Mouse (Mus musculus): ENCODE data around the gene Cyth1. TPM values are rescaled to one million over a fixed set of nuclear protein-coding genes. Genes with fewer than 3 reads are reported as not detected.

Gene Cyth1
- polyA plus RNA-seq, 1 experiment: 89.8 TPM

DNA sequence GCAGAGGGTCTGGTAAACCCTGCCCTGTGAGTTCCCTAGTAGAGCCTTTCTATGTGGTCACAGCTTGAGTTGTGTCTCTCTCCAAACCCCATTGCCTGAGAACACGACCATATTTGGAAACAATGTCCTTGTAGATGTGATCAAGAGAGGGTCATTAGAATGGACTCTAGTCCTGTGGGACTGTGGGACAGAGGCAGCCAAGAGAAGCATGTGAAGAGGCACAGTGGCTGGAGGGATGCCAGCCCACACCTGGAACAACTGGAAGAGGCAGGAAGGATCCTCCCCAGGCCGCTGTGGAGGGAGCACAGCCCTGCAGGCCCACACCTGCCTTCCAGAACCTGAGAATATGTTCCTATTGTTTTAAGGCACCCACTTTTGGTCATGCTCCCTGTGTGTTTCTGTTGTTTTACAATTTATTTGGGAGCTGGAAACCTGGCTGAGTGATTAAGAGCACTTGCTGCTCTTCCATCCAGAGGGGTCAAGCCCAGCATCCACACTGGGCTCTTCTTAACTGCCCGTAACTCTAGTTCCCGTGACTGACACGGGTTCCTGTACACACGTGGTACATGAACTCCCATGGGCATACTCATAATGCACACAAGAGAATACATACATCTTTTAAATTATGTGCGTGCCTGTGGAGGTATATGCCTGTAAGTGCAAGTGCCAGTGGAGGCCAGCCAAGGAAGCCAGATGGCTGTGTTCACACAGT, 5.2 kb upstream of the Cyth1 start:
- Histone ChIP-seq H3K4me1 (ENCODE audit: control insufficient read depth, insufficient read depth, low read length) (peaks cover 17% of the 10 kb centered on the region), H3K27me3 (ENCODE audit: control insufficient read depth, insufficient read depth, low read length) (no peaks in the 10 kb centered on the region), H3K27ac (ENCODE audit: insufficient read depth, low read length) (peak overlapping the region; percentile 56; the same call in 1 of the 2 replicates), H3K4me3 (replicated peaks; ENCODE audit: insufficient read depth, low read depth, low read length) (no peak overlapping the region)
- WGBS: 37% methylated on average over 7 of the region's 7 CpGs
- TF ChIP-seq CTCF (IDR thresholded peaks at IDR 0.05; ENCODE audit: borderline replicate concordance, insufficient read depth, low read depth, low read length) (no peak), POLR2A (IDR thresholded peaks at IDR 0.05; ENCODE audit: borderline replicate concordance, insufficient read depth, low read length) (no peak)
- peak; percentile 36 to 42 for DNase-seq

DNA sequence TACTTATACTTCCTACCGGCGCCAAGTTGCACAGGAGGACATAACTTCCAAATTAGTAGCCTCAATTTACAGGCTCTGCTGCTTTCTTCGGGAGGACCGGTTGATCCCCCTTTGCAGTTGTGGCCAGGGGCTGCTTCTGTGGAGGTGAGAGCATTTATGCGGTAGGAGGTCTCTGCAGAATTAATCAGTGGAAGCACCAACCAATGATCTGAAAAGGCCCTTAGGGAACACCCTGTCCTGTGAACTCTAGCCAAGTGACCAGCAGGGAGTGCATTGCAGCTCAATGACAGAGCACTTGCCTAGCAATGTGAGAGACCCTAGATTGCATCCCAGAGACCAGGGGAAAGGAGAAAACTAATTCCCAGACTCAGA, 606 bp upstream of the Cyth1 start:
- H3K27ac ChIP-seq (ENCODE audit: insufficient read depth, low read length): peak overlapping the region; percentile 71
- no peaks in the 10 kb centered on the region for H3K27me3 ChIP-seq (ENCODE audit: control insufficient read depth, insufficient read depth, low read length)
- peaks cover 10% of the 10 kb centered on the region for H3K4me1 ChIP-seq (ENCODE audit: control insufficient read depth, insufficient read depth, low read length)
- TF ChIP-seq CTCF (IDR thresholded peaks at IDR 0.05; ENCODE audit: borderline replicate concordance, insufficient read depth, low read depth, low read length) (no peak), POLR2A (IDR thresholded peaks at IDR 0.05; ENCODE audit: borderline replicate concordance, insufficient read depth, low read length) (no peak; the same call in 1 of the 2 replicates)
- 6% methylated on average over 5 of the region's 5 CpGs for WGBS
- peak overlapping the region; percentile 75 for H3K4me3 ChIP-seq (replicated peaks; ENCODE audit: insufficient read depth, low read depth, low read length)
- DNase-seq: peak in 1 of 2 experiments; percentile 52

DNA sequence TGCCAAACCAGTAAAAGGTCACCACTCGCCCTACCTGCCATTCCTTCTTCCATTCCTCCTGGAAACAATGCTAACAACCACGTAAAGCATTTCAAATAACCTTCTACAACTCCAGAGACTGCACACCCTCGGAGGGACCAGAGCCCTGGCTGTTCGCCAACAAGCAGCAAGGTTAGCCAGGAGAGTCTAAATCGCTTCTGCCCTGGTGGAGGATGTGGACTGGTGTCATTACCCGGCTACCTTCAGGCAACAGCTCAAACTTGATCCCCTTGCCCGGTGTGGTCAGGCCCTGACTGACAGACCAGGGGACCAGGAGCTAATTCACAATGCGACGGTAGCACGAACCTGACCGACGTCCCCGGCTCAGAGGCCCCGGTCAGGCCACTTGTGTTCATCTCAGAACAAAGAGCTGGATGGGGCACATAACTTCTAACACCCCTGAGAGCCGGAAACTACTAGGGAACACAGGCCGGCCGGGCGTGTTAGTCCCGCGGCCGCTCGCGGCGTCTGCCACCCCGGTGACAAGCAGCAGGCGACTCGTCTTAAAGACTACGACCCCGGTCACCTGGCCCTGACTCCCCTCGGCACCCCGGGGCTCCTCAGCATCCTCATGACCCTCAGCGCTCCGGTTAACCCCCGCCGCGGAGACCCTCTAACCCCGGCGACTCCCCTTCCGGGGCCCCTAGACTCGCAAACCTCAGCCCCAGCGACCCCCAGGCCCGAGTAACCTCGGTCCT, 865 bp downstream of the Cyth1 start:
- peaks cover 10% of the 10 kb centered on the region for H3K4me1 ChIP-seq (ENCODE audit: control insufficient read depth, insufficient read depth, low read length)
- peak; percentile 74 to 76 for DNase-seq
- no peak for TF ChIP-seq CTCF (IDR thresholded peaks at IDR 0.05; ENCODE audit: borderline replicate concordance, insufficient read depth, low read depth, low read length)
- no peak for TF ChIP-seq POLR2A (IDR thresholded peaks at IDR 0.05; ENCODE audit: borderline replicate concordance, insufficient read depth, low read length)
- H3K27me3 ChIP-seq (ENCODE audit: control insufficient read depth, insufficient read depth, low read length): no peaks in the 10 kb centered on the region
- H3K4me3 ChIP-seq (replicated peaks; ENCODE audit: insufficient read depth, low read depth, low read length): peak overlapping the region; percentile 75
- H3K27ac ChIP-seq (ENCODE audit: insufficient read depth, low read length): peak overlapping the region; percentile 44; the same call in 1 of the 2 replicates
- under 1% methylated on average over 43 of the region's 43 CpGs for WGBS

DNA sequence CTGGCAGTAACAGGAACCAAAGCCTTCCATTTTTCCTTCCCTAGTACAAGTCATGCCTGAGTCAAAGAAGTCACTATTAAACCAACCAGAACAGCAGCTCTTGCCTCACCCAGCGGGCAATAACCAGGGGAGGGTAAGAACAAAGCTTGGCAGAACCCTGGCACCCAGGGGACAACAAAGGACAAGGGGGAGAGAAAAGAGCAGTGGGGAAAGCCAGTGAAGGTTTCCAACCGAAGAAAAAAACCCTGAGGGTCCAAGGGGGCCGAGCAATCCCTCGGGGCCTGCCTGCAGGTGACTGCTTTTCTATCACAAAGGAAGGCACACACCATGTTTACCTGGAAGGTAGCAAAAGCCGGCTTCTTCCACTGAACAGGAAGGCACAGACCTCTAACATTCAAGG, 1.7 kb downstream of the Cyth1 start:
- H3K4me1 ChIP-seq (ENCODE audit: control insufficient read depth, insufficient read depth, low read length): peaks cover 16% of the 10 kb centered on the region

DNA sequence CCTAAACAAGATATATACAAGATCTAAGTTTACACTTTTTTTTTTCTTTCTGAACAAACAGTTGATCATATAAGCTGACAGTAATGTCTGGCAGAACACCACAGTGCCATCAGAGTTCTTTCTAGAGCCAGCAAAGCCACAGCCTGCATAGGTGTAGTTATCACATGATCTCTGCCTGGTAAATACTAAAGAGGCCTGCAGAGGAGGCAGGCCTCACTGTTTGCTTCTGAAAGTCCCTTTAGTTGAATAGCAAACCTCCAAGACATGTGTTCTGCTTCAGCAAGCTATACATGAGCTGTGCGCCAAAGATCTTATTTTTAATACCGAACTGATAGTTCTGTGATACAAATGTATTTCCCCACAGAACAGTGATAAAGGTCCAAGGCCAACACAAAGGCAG, 3.3 kb downstream of the Cyth1 start:
- Histone ChIP-seq H3K4me1 (ENCODE audit: control insufficient read depth, insufficient read depth, low read length) (peaks cover 17% of the 10 kb centered on the region), H3K4me3 (replicated peaks; ENCODE audit: insufficient read depth, low read depth, low read length) (no peak overlapping the region), H3K27ac (ENCODE audit: insufficient read depth, low read length) (no peak overlapping the region), H3K27me3 (ENCODE audit: control insufficient read depth, insufficient read depth, low read length) (no peaks in the 10 kb centered on the region)
- no peak for DNase-seq
- 94% methylated on average over 2 of the region's 2 CpGs for WGBS
- TF ChIP-seq POLR2A (IDR thresholded peaks at IDR 0.05; ENCODE audit: borderline replicate concordance, insufficient read depth, low read length) (no peak), CTCF (IDR thresholded peaks at IDR 0.05; ENCODE audit: borderline replicate concordance, insufficient read depth, low read depth, low read length) (no peak)

More for the DNA sequence above, 1.7 kb downstream of the Cyth1 start:
- Histone ChIP-seq H3K4me3 (replicated peaks; ENCODE audit: insufficient read depth, low read depth, low read length) (peak overlapping the region; percentile 75), H3K27ac (ENCODE audit: insufficient read depth, low read length) (peak overlapping the region; percentile 19; the same call in 1 of the 2 replicates), H3K27me3 (ENCODE audit: control insufficient read depth, insufficient read depth, low read length) (no peaks in the 10 kb centered on the region)
- 26% methylated on average over 5 of the region's 5 CpGs for WGBS
- TF ChIP-seq POLR2A (IDR thresholded peaks at IDR 0.05; ENCODE audit: borderline replicate concordance, insufficient read depth, low read length): no peak
- no peak for TF ChIP-seq CTCF (IDR thresholded peaks at IDR 0.05; ENCODE audit: borderline replicate concordance, insufficient read depth, low read depth, low read length)
- no peak for DNase-seq

DNA sequence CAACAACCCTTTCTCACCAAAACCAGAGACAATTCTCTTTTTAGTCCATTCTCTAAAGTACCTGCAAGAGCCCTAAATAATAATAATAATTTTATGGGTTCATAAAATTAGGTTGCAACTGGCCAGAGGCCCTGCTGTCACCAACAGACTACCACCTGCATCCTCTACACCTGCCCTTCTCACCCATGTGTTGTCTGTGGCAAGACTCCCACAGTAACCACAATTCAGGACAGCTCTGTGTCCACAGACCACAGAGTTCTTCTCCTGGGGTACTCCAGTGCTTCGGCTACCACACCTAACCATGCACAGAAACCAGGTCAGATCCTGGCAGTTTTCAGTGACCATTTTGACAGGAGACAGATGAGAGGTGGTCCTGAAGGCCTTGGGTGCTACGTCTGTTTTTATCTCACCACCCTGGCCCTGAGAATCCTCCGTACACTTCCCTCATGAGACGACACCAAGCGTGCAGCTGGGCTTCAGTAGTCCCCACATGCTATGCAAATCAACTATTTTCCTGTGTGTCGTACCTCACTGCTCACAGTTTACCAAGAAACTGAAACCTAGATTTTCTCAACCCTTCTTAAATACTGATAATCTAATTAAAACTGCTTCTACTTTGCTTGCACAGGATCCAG, 4.6 kb downstream of the Cyth1 start:
- TF ChIP-seq POLR2A (IDR thresholded peaks at IDR 0.05; ENCODE audit: borderline replicate concordance, insufficient read depth, low read length): no peak
- TF ChIP-seq CTCF (IDR thresholded peaks at IDR 0.05; ENCODE audit: borderline replicate concordance, insufficient read depth, low read depth, low read length): no peak
- 73% methylated on average over 6 of the region's 6 CpGs for WGBS

DNA sequence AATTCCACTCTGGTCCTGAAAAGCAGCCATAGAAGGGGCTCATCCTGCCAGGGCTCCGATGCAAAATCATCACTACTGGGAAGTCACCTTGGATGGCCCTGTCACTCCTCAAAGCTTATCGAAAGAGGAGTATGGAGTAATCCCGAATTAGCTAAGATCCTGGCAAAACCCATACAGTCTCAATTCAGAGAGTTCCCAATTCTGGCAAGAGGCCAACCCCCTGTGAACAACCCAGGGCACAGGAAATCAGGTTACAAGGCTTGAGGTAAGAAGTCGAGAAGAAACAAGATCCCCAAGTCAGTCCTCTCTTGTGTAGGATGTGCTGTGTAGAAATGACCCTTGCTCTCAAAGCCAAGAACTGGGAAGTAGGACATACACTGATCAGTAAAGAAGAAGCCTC, 5.9 kb downstream of the Cyth1 start:
- Histone ChIP-seq H3K4me1 (ENCODE audit: control insufficient read depth, insufficient read depth, low read length) (peaks cover 25% of the 10 kb centered on the region), H3K4me3 (replicated peaks; ENCODE audit: insufficient read depth, low read depth, low read length) (no peak overlapping the region)

More for the DNA sequence above, 4.6 kb downstream of the Cyth1 start:
- H3K4me3 ChIP-seq (replicated peaks; ENCODE audit: insufficient read depth, low read depth, low read length): no peak overlapping the region
- no peaks in the 10 kb centered on the region for H3K27me3 ChIP-seq (ENCODE audit: control insufficient read depth, insufficient read depth, low read length)
- no peak overlapping the region for H3K27ac ChIP-seq (ENCODE audit: insufficient read depth, low read length)
- no peak for DNase-seq
- H3K4me1 ChIP-seq (ENCODE audit: control insufficient read depth, insufficient read depth, low read length): peaks cover 25% of the 10 kb centered on the region

More for the DNA sequence above, 5.9 kb downstream of the Cyth1 start:
- peak in 1 of 2 experiments; percentile 50 for DNase-seq
- TF ChIP-seq CTCF (IDR thresholded peaks at IDR 0.05; ENCODE audit: borderline replicate concordance, insufficient read depth, low read depth, low read length) (no peak), POLR2A (IDR thresholded peaks at IDR 0.05; ENCODE audit: borderline replicate concordance, insufficient read depth, low read length) (no peak)
- 11% methylated on average over 4 of the region's 4 CpGs for WGBS
- H3K27ac ChIP-seq (ENCODE audit: insufficient read depth, low read length): no peak overlapping the region; the same call in 1 of the 2 replicates
- H3K27me3 ChIP-seq (ENCODE audit: control insufficient read depth, insufficient read depth, low read length): no peaks in the 10 kb centered on the region
